Mouse (Mus musculus) forebrain, embryonic 12.5 days (tissue): ENCODE measurements at regions not wholly inside any gene's neighbourhood (a gene's known extent, or its start where the extent isn't known, plus 50 kb on each side); places are given as distances from the start of the nearest gene placed in this dataset.
A peak's percentile ranks its signal among the peaks of the same experiment; 100 is the strongest.

Experiments
- ATAC-seq: fragments of 200-750 bp; cut with Nextera tagmentation; 2 replicates; pipeline ENCODE4 v1.8.0; 2017; ENCODE audit warnings: moderate TSS enrichment; ENCODE audit not compliant: low FRiP score
- H3K27ac ChIP-seq: fragments of 300-500 bp; sonication (generic); 2 replicates; pipeline ENCODE4 v1.5.1; 2016; ENCODE audit warnings: mild to moderate bottlenecking
- H3K27me3 ChIP-seq: fragments of 300-500 bp; sonication (generic); 2 replicates; pipeline ENCODE4 v1.6.1; 2016; ENCODE audit warnings: mild to moderate bottlenecking
- H3K36me3 ChIP-seq: fragments of 300-500 bp; sonication (generic); replicated peaks from 2 replicates; pipeline ENCODE4 v1.6.1; 2016; ENCODE audit warnings: mild to moderate bottlenecking
- H3K4me1 ChIP-seq: fragments of 300-500 bp; sonication (generic); 2 replicates; pipeline ENCODE4 v1.6.1; 2016
- H3K4me2 ChIP-seq: fragments of 300-500 bp; sonication (generic); 2 replicates; pipeline ENCODE4 v1.6.1; 2016; ENCODE audit warnings: mild to moderate bottlenecking, moderate library complexity
- H3K4me3 ChIP-seq: fragments of 300-500 bp; sonication (generic); replicated peaks from 2 replicates; pipeline ENCODE4 v1.5.1; 2016; ENCODE audit warnings: mild to moderate bottlenecking
- H3K9ac ChIP-seq: fragments of 300-500 bp; sonication (generic); 2 replicates; pipeline ENCODE4 v1.6.1; 2016; ENCODE audit warnings: mild to moderate bottlenecking
- H3K9me3 ChIP-seq: fragments of 300-500 bp; sonication (generic); 2 replicates; pipeline ENCODE4 v1.6.1; 2016
- WGBS: fragments of 180-500 bp; shearing (Covaris S2); methylation state at CpG from one replicate; pipeline ENCODE4 v1.1.7; 2016; 5-methylcytosine and 5-hydroxymethylcytosine counted together

DNA sequence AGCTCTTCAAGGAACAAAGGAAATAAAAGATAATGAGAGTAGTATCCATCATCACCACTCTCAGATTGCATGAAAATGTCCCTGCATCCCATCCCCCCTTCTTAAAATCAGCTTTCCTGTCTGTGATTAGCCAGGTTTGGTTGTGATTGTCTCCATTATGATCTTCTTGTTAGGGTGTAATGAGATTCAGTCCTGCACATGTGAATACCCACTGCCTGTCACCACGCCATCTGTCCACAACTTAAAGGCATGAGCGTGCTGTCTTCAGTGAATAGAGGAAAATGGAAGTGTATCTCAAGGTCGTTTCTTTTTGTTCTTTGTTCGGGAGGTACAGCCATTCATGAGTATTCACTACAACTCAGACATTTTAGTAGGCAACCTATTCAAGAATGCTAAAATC, 341.0 kb upstream of the Sphkap start:
- Histone ChIP-seq H3K4me2 (no peak overlapping the region), H3K27ac (peak overlapping the region; percentile 84), H3K36me3 (no peaks in the 10 kb centered on the region), H3K27me3 (no peaks in the 10 kb centered on the region), H3K4me1 (peaks cover 15% of the 10 kb centered on the region), H3K4me3 (no peak overlapping the region), H3K9me3 (no peaks in the 10 kb centered on the region), H3K9ac (no peak overlapping the region)
- WGBS = 18% methylated on average over 4 of the region's 4 CpGs
- ATAC-seq = peak; percentile 89

- Histone ChIP-seq H3K4me2 (no peak overlapping the region), H3K9me3 (no peaks in the 10 kb centered on the region), H3K36me3 (no peaks in the 10 kb centered on the region), H3K27me3 (no peaks in the 10 kb centered on the region), H3K4me1 (peaks cover 15% of the 10 kb centered on the region), H3K9ac (no peak overlapping the region), H3K27ac (peak overlapping the region; percentile 59), H3K4me3 (no peak overlapping the region)
- peak; percentile 25; the same call in 1 of the 2 replicates for ATAC-seq
- 54% methylated on average over 3 of the region's 3 CpGs for WGBS
Measured at GRCm38 (mm10) chr1:83748061-83748460, 340.1 kb upstream of the Sphkap start.

DNA sequence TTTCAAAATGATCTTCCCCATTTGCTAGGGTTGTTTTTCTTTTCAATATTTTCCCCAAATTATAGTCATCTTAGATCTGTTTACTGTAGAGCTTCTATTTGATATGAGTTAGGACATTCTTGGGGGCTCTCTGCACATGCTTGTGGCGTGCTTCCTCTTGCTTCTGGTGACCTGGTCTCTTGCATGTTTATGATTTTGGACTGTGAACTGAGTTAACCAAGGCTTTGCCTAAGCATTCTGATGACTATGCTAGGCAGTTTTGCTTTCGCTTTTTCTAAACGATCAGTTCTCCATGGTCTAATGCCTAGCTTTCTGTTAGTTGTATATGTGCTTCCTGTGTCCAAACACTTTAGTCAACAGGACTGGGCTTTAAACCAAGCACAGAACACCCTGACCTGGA, 339.4 kb upstream of the Sphkap start:
- peaks cover 11% of the 10 kb centered on the region for H3K4me1 ChIP-seq

DNA sequence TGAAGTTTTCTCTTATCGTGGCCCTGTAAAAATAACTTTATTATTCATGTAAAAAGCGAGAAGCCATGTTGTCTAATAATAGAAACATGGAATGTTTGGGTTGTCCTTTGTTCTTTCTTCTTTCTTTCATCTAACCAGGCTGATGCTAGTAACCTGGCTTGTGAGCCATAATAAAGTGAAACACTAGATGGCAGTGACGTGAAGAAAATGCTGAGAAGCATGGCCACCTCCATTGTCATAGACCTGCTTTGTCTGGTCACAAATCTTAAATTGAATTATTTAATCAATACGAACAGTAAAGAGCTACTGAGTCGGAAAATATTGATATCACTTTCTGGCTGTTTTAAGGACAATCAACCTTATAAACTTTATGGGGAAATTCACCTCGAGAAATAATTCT, 338.0 kb upstream of the Sphkap start:
- no peak overlapping the region for H3K27ac ChIP-seq
- no peak overlapping the region for H3K4me2 ChIP-seq
- H3K36me3 ChIP-seq = no peaks in the 10 kb centered on the region
- no peak overlapping the region for H3K9ac ChIP-seq
- peaks cover 11% of the 10 kb centered on the region for H3K4me1 ChIP-seq
- H3K9me3 ChIP-seq = no peaks in the 10 kb centered on the region
- peak; percentile 82 for ATAC-seq
- no peak overlapping the region for H3K4me3 ChIP-seq
- no peaks in the 10 kb centered on the region for H3K27me3 ChIP-seq
- WGBS = 30% methylated on average over 6 of the region's 6 CpGs

More for the DNA sequence above, 339.4 kb upstream of the Sphkap start:
- no peaks in the 10 kb centered on the region for H3K9me3 ChIP-seq
- 93% methylated on average over 3 of the region's 3 CpGs for WGBS
- ATAC-seq = no peak
- no peaks in the 10 kb centered on the region for H3K36me3 ChIP-seq
- H3K27me3 ChIP-seq = no peaks in the 10 kb centered on the region
- H3K27ac ChIP-seq = peak overlapping the region; percentile 59
- H3K4me2 ChIP-seq = no peak overlapping the region
- no peak overlapping the region for H3K9ac ChIP-seq
- H3K4me3 ChIP-seq = no peak overlapping the region

- ATAC-seq = peak; percentile 79
- no peak overlapping the region for H3K9ac ChIP-seq
- no peak overlapping the region for H3K27ac ChIP-seq
- no peaks in the 10 kb centered on the region for H3K36me3 ChIP-seq
- no peak overlapping the region for H3K4me3 ChIP-seq
- H3K27me3 ChIP-seq = no peaks in the 10 kb centered on the region
- no peaks in the 10 kb centered on the region for H3K4me1 ChIP-seq
- 45% methylated on average over 2 of the region's 2 CpGs for WGBS
- no peaks in the 10 kb centered on the region for H3K9me3 ChIP-seq
- H3K4me2 ChIP-seq = no peak overlapping the region
Measured at GRCm38 (mm10) chr1:83736428-83737117, 328.6 kb upstream of the Sphkap start.

- WGBS = 70% methylated on average over 1 of the region's 1 CpGs
- H3K9ac ChIP-seq = no peak overlapping the region
Measured at GRCm38 (mm10) chr1:83731682-83732081, 323.7 kb upstream of the Sphkap start.

DNA sequence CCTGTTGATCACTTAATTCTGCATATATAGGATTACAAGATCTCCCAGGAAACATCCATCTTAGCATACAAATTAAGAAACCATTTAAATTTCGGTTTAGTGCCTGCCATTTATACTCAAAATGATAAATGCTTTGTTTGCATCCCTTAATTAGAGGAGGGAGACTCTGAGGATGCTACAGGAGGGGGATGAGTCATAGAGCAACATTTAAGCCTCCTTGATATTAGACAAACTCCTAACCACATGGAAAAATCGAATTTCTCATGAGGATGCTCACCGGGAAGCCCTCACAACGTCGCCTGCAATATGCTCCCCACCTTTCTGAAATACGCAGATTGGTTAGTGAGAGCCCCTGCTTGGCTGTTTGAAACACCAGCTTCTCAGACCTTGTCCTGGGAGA, 320.8 kb upstream of the Sphkap start:
- 73% methylated on average over 6 of the region's 6 CpGs for WGBS
- Histone ChIP-seq H3K4me1 (no peaks in the 10 kb centered on the region), H3K9me3 (no peaks in the 10 kb centered on the region), H3K9ac (no peak overlapping the region), H3K36me3 (no peaks in the 10 kb centered on the region), H3K27ac (no peak overlapping the region), H3K27me3 (no peaks in the 10 kb centered on the region), H3K4me3 (no peak overlapping the region), H3K4me2 (no peak overlapping the region)
- no peak for ATAC-seq

More at GRCm38 (mm10) chr1:83731682-83732081, 323.7 kb upstream of the Sphkap start:
- no peak overlapping the region for H3K4me3 ChIP-seq
- no peak overlapping the region for H3K4me2 ChIP-seq
- no peak overlapping the region for H3K27ac ChIP-seq
- no peaks in the 10 kb centered on the region for H3K4me1 ChIP-seq
- H3K36me3 ChIP-seq = no peaks in the 10 kb centered on the region
- H3K9me3 ChIP-seq = no peaks in the 10 kb centered on the region
- ATAC-seq = no peak
- no peaks in the 10 kb centered on the region for H3K27me3 ChIP-seq

- no peak overlapping the region for H3K4me2 ChIP-seq
- no peak for ATAC-seq
- no peaks in the 10 kb centered on the region for H3K27me3 ChIP-seq
- H3K27ac ChIP-seq = no peak overlapping the region
- no peaks in the 10 kb centered on the region for H3K9me3 ChIP-seq
- H3K36me3 ChIP-seq = no peaks in the 10 kb centered on the region
- H3K4me1 ChIP-seq = no peaks in the 10 kb centered on the region
- no peak overlapping the region for H3K9ac ChIP-seq
- 98% methylated on average over 4 of the region's 4 CpGs for WGBS
- H3K4me3 ChIP-seq = no peak overlapping the region
Measured at GRCm38 (mm10) chr1:83727938-83728337, 319.9 kb upstream of the Sphkap start.

GRCm38 (mm10) chr1:83727215-83727614, 319.2 kb upstream of the Sphkap start:
- ATAC-seq = peak; percentile 60
- no peaks in the 10 kb centered on the region for H3K36me3 ChIP-seq
- 81% methylated on average over 4 of the region's 4 CpGs for WGBS
- H3K27ac ChIP-seq = no peak overlapping the region
- no peaks in the 10 kb centered on the region for H3K4me1 ChIP-seq
- no peaks in the 10 kb centered on the region for H3K9me3 ChIP-seq
- H3K9ac ChIP-seq = no peak overlapping the region
- no peak overlapping the region for H3K4me2 ChIP-seq
- no peak overlapping the region for H3K4me3 ChIP-seq
- no peaks in the 10 kb centered on the region for H3K27me3 ChIP-seq

DNA sequence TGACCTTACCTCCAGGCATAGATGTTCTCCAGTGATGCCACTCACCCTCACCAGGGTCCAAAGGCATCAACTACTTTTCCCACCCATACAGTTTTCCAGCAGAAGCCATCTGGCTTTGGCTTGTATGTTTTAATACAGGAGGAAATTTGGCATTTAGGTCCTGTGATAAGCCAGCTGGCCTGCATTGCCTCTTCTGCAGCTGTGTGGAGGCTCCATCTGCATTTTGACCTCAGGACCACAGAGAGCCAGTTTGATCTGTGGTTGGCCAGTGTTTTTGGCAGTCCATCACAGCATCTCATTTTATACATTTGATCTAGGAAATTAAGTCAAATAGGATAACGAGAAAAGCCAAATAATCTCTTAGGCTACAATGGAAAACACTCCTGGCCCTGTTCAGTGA, 315.1 kb upstream of the Sphkap start:
- no peak for ATAC-seq
- Histone ChIP-seq H3K9ac (no peak overlapping the region), H3K4me2 (no peak overlapping the region), H3K9me3 (no peaks in the 10 kb centered on the region), H3K4me3 (no peak overlapping the region), H3K27me3 (no peaks in the 10 kb centered on the region), H3K4me1 (no peaks in the 10 kb centered on the region), H3K27ac (no peak overlapping the region), H3K36me3 (no peaks in the 10 kb centered on the region)
- WGBS = 86% methylated on average over 1 of the region's 1 CpGs

- no peaks in the 10 kb centered on the region for H3K36me3 ChIP-seq
- H3K9ac ChIP-seq = no peak overlapping the region
- no peaks in the 10 kb centered on the region for H3K4me1 ChIP-seq
- no peak for ATAC-seq
- no peak overlapping the region for H3K4me3 ChIP-seq
- H3K4me2 ChIP-seq = no peak overlapping the region
- no peaks in the 10 kb centered on the region for H3K27me3 ChIP-seq
- no peak overlapping the region for H3K27ac ChIP-seq
- WGBS = 89% methylated on average over 1 of the region's 1 CpGs
- no peaks in the 10 kb centered on the region for H3K9me3 ChIP-seq
Measured at GRCm38 (mm10) chr1:83720166-83720565, 312.2 kb upstream of the Sphkap start.

- Histone ChIP-seq H3K36me3 (no peaks in the 10 kb centered on the region), H3K4me3 (no peak overlapping the region), H3K9me3 (no peaks in the 10 kb centered on the region), H3K27me3 (no peaks in the 10 kb centered on the region), H3K9ac (no peak overlapping the region), H3K27ac (no peak overlapping the region), H3K4me2 (no peak overlapping the region), H3K4me1 (no peaks in the 10 kb centered on the region)
- no peak; the same call in 1 of the 2 replicates for ATAC-seq
- 0% methylated on average over 1 of the region's 1 CpGs for WGBS
Measured at GRCm38 (mm10) chr1:83717056-83717455, 309.1 kb upstream of the Sphkap start.

- H3K9me3 ChIP-seq = no peaks in the 10 kb centered on the region
- no peak overlapping the region for H3K4me3 ChIP-seq
- no peaks in the 10 kb centered on the region for H3K4me1 ChIP-seq
- H3K4me2 ChIP-seq = no peak overlapping the region
- no peaks in the 10 kb centered on the region for H3K27me3 ChIP-seq
- H3K9ac ChIP-seq = no peak overlapping the region
- ATAC-seq = no peak
- no peaks in the 10 kb centered on the region for H3K36me3 ChIP-seq
- no peak overlapping the region for H3K27ac ChIP-seq
- WGBS = 72% methylated on average over 4 of the region's 6 CpGs
Measured at GRCm38 (mm10) chr1:83701696-83702404, 293.9 kb upstream of the Sphkap start.
